Mouse (Mus musculus): Measurements from ENCODE around the gene Ins1.

Gene Ins1

DNA sequence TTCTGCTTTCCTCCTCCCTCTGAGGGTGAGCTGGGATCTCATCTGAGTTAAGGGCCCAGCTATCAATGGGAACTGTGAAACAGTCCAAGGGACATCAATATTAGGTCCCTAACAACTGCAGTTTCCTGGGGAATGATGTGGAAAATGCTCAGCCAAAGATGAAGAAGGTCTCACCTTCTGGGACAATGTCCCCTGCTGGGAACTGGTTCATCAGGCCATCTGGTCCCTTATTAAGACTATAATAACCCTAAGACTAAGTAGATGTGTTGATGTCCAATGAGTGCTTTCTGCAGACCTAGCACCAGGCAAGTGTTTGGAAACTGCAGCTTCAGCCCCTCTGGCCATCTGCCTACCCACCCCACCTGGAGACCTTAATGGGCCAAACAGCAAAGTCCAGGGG, at the start of gene Ins1:
Ins1 (plus strand) TSS at position 301 of the 400 bp plus-strand sequence.
- no peak for DNase-seq
